Mouse (Mus musculus): ENCODE measurements around the gene Hps5. TPM values are rescaled to one million over a fixed set of nuclear protein-coding genes. Genes with fewer than 3 reads are reported as not detected.

Gene Hps5
- total and polyA plus RNA-seq, 3 experiments = 17.8 to 26.0 (median 20.8) TPM

DNA sequence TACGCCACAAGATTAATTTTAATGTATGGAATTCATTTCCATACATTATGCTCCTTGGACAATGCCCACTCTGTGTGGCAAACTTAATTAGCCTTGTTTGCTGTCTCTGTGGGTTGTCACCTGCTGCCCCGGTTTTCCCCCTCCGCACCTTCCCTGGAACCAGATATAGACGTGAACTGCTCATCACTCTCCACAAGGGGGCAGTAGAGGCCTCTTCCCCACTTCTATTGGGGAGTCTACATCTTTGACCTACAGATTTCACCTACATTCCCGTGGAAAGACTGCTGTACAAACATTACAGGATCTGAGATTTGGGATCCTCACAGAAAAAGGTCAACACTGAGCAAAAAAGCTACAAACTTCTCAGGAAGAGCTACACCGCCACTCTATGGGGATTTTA, 81.3 kb downstream of the Hps5 start:
- Histone ChIP-seq H3K36me3 (replicated peaks in 1 of 2; ENCODE audit: control insufficient read depth in 1 of 2, insufficient read depth in 1 of 2, low read length in 1 of 2) (no peaks in the 10 kb centered on the region), H3K4me3 (replicated peaks in 1 of 3; ENCODE audit: low read depth in 2 of 3, low read length in 2 of 3, poor library complexity in 1 of 3) (no peak overlapping the region), H3K79me2 (replicated peaks; ENCODE audit: control insufficient read depth, extremely low read depth, insufficient read depth, poor library complexity, severe bottlenecking) (0 out of 2 replicates have a peak, but pooled peaks cover 2% of the 10 kb centered on the region), H3K27ac (ENCODE audit: insufficient read depth, low read depth) (no peak overlapping the region), H3K4me1 (ENCODE audit: control insufficient read depth in 1 of 2, insufficient read depth in 2 of 2) (peaks cover 3 to 24% of the 10 kb centered on the region in 2 experiments; a peak in 3 of 4 replicates), H3K9ac (ENCODE audit: insufficient read depth, low read depth) (no peak overlapping the region), H3K9me3 (replicated peaks; ENCODE audit: low read length) (no peaks in the 10 kb centered on the region), H3K27me3 (replicated peaks) (no peaks in the 10 kb centered on the region), H3K4me2 (ENCODE audit: insufficient read depth, low read depth, poor library complexity, severe bottlenecking) (peak overlapping the region; percentile 66)
- peak; percentile 80 for DNase-seq (ENCODE audit: extremely low read depth)
- dilution Hi-C loops (cut with MboI; ENCODE audit: extremely low pct_ligation_motif_present, extremely low pct_unique_long_range_greater_than_20kb, low sequenced_read_pairs) (no loop called here), in situ Hi-C loops (cut with MboI; ENCODE audit: low pct_ligation_motif_present, low pct_unique_long_range_greater_than_20kb, low sequenced_read_pairs) (loop anchor here (5.0 kb wide), 1 partner anchor 53 kb away; no protein-coding TSS in a partner anchor)
- no peak for TF ChIP-seq MAX (IDR thresholded peaks at IDR 0.05; ENCODE audit: low read length)
- TF ChIP-seq CTCF (conservative IDR thresholded peaks at IDR 0.05 in 1 of 2, IDR thresholded peaks at IDR 0.05 in 1 of 2; ENCODE audit: low read depth in 2 of 2, low read length in 2 of 2) = peak; percentile 58 to 85
- TF ChIP-seq UBTF (IDR thresholded peaks at IDR 0.05; ENCODE audit: low read depth, low read length) = no peak
- TF ChIP-seq CHD1 (IDR thresholded peaks at IDR 0.05; ENCODE audit: low read depth, low read length) = no peak
- peak; percentile 80 for TF ChIP-seq RAD21 (IDR thresholded peaks at IDR 0.05; ENCODE audit: low read depth, low read length)
- TF ChIP-seq NELFE (IDR thresholded peaks at IDR 0.05; ENCODE audit: low read depth, low read length) = no peak
- TF ChIP-seq ZNF384 (IDR thresholded peaks at IDR 0.05; ENCODE audit: low read depth, low read length) = peak; percentile 70; the same call in 1 of the 2 replicates
- TF ChIP-seq SMC3 (IDR thresholded peaks at IDR 0.05; ENCODE audit: low read depth, low read length) = peak; percentile 88
- 0 out of 2 replicates have a peak, but pooled peaks have one; percentile 25 for TF ChIP-seq SIN3A (IDR thresholded peaks at IDR 0.05; ENCODE audit: low read length)
- TF ChIP-seq IRF4 (IDR thresholded peaks at IDR 0.05; ENCODE audit: low read depth, low read length) = 0 out of 2 replicates have a peak, but pooled peaks have one; percentile 42
- peak; percentile 67 for TF ChIP-seq ZC3H11A (IDR thresholded peaks at IDR 0.05; ENCODE audit: low read depth, low read length)
- TF ChIP-seq BHLHE40 (IDR thresholded peaks at IDR 0.05; ENCODE audit: low read depth, low read length) = peak; percentile 32; the same call in 1 of the 2 replicates
- TF ChIP-seq CHD2 (IDR thresholded peaks at IDR 0.05; ENCODE audit: low read length) = no peak
- no peak for TF ChIP-seq E2F4 (IDR thresholded peaks at IDR 0.05; ENCODE audit: insufficient replicate concordance, low read depth, low read length)
- no peak for TF ChIP-seq ZMIZ1 (IDR thresholded peaks at IDR 0.05; ENCODE audit: low read depth, low read length)
- no peak for TF ChIP-seq HCFC1 (IDR thresholded peaks at IDR 0.05; ENCODE audit: low read depth, low read length)
- no peak for TF ChIP-seq MXI1 (IDR thresholded peaks at IDR 0.05; ENCODE audit: low read depth, low read length)
- no peak for TF ChIP-seq POLR2AphosphoS2 (IDR thresholded peaks at IDR 0.05; ENCODE audit: low read depth, low read length)

GRCm38 (mm10) chr7:46712250-46712649, 83.6 kb downstream of the Hps5 start:
- no peak overlapping the region for H3K4me2 ChIP-seq (ENCODE audit: insufficient read depth, low read depth, poor library complexity, severe bottlenecking)
- peak; percentile 49 for DNase-seq (ENCODE audit: extremely low read depth)

More at GRCm38 (mm10) chr7:46712250-46712649, 83.6 kb downstream of the Hps5 start:
- Histone ChIP-seq H3K4me1 (ENCODE audit: control insufficient read depth in 1 of 2, insufficient read depth in 2 of 2) (peaks cover 3 to 36% of the 10 kb centered on the region in 2 experiments; a peak in 3 of 4 replicates), H3K27ac (ENCODE audit: insufficient read depth, low read depth) (no peak overlapping the region), H3K36me3 (replicated peaks in 1 of 2; ENCODE audit: control insufficient read depth in 1 of 2, insufficient read depth in 1 of 2, low read length in 1 of 2) (peaks cover 3 to 11% of the 10 kb centered on the region in 2 experiments), H3K79me2 (replicated peaks; ENCODE audit: control insufficient read depth, extremely low read depth, insufficient read depth, poor library complexity, severe bottlenecking) (peaks cover 6% of the 10 kb centered on the region; the same call in 1 of the 2 replicates), H3K9ac (ENCODE audit: insufficient read depth, low read depth) (no peak overlapping the region), H3K9me3 (replicated peaks; ENCODE audit: low read length) (no peaks in the 10 kb centered on the region), H3K27me3 (replicated peaks) (no peaks in the 10 kb centered on the region), H3K4me3 (replicated peaks in 1 of 3; ENCODE audit: low read depth in 2 of 3, low read length in 2 of 3, poor library complexity in 1 of 3) (no peak overlapping the region)
- TF ChIP-seq GABPA (IDR thresholded peaks at IDR 0.05; ENCODE audit: insufficient replicate concordance, low read depth, low read length) (no peak), NRF1 (IDR thresholded peaks at IDR 0.05; ENCODE audit: low read depth, low read length) (no peak), E2F4 (IDR thresholded peaks at IDR 0.05; ENCODE audit: insufficient replicate concordance, low read depth, low read length) (no peak), SIN3A (IDR thresholded peaks at IDR 0.05; ENCODE audit: low read length) (no peak), MEF2A (IDR thresholded peaks at IDR 0.05; ENCODE audit: borderline replicate concordance, low read depth, low read length) (no peak), PAX5 (IDR thresholded peaks at IDR 0.05; ENCODE audit: low read length) (no peak), MAFK (IDR thresholded peaks at IDR 0.05; ENCODE audit: insufficient replicate concordance, low read length) (no peak), CHD2 (IDR thresholded peaks at IDR 0.05; ENCODE audit: low read length) (no peak), POLR2AphosphoS2 (IDR thresholded peaks at IDR 0.05; ENCODE audit: low read depth, low read length) (no peak), UBTF (IDR thresholded peaks at IDR 0.05; ENCODE audit: low read depth, low read length) (no peak), ZMIZ1 (IDR thresholded peaks at IDR 0.05; ENCODE audit: low read depth, low read length) (no peak), USF1 (IDR thresholded peaks at IDR 0.05; ENCODE audit: low read depth, low read length) (peak; percentile 28; the same call in 1 of the 2 replicates), IRF4 (IDR thresholded peaks at IDR 0.05; ENCODE audit: low read depth, low read length) (no peak), ZNF384 (IDR thresholded peaks at IDR 0.05; ENCODE audit: low read depth, low read length) (no peak), TCF12 (IDR thresholded peaks at IDR 0.05; ENCODE audit: low read depth, low read length) (no peak), ELF1 (IDR thresholded peaks at IDR 0.05; ENCODE audit: low read depth, low read length) (peak; percentile 28; the same call in 1 of the 2 replicates), BHLHE40 (IDR thresholded peaks at IDR 0.05; ENCODE audit: low read depth, low read length) (no peak), POLR2A (IDR thresholded peaks at IDR 0.05; ENCODE audit: low read depth, low read length) (0 out of 2 replicates have a peak, but pooled peaks have one; percentile 27)
- dilution Hi-C loops (cut with MboI; ENCODE audit: extremely low pct_ligation_motif_present, extremely low pct_unique_long_range_greater_than_20kb, low sequenced_read_pairs) (no loop called here), in situ Hi-C loops (cut with MboI; ENCODE audit: low pct_ligation_motif_present, low pct_unique_long_range_greater_than_20kb, low sequenced_read_pairs) (loop anchor here (5.0 kb wide), 1 partner anchor 55 kb away; no protein-coding TSS in a partner anchor)
